Mouse (Mus musculus) 416B (cell line): ENCODE measurements around the gene Tspan8.

Source experiments
- DNase-seq: peaks from one replicate; pipeline ENCODE4 v3.0.0; 2011; ENCODE audit warnings: low read depth

The Tspan8 gene

DNA sequence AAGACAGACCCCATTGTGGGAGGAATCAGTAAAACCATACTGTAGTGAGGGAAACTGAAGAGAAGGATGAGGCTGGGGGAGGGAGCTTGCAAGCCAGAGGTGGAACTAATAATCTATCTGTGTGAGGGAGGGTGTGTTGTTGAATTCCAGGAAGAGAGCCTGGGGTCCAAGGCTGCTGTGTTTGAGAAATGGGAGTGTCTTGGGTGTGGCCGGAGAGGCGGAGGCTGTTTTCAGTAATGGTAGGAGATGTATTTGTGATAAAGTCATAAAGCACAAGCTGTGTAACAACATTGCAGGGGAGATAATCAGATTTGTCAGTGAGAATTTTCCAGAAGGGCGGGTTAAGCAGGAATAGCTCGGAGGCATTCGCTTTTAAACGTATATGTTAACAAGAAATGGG is 17.4 kb downstream of the Tspan8 start:
- DNase-seq: no peak

- DNase-seq: no peak
These were observed 30.3 kb downstream of the Tspan8 start for GRCm38 (mm10) chr10:115846930-115847329.

- DNase-seq: no peak
These were observed 31.9 kb downstream of the Tspan8 start for GRCm38 (mm10) chr10:115848511-115848910.

DNA sequence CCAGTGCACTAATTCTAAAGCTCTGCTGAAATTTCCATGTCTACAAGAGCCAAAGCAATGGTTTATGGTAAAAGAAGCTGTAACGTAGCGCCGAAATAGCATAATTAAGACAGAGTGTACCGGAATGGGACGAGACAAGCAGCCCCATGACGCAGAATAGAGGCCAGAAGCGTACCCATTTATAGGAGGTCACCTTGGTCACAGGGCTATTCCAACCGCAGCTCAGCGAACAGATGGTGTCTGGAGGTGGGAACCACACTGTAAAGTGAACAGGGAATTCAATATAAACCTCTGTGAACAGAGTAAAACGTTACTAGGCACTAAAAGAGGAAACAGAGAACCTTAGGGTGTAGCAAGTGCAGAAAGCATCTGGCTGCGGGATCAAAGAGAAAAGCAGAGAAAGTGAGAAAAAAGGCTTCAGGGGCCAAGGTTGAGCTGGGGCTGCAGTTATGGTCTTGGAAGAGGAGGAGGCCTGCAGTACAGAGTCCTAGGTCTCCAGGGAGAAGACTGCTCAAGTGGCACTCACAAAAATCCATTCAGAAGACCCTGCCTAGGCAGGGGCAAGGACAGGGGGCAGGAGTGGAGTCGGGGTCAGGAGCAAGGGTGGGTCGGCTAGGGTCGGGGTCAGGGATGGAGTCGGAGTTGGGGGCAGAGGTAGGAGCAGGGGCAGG is 43.7 kb downstream of the Tspan8 start:
- no peak for DNase-seq

DNA sequence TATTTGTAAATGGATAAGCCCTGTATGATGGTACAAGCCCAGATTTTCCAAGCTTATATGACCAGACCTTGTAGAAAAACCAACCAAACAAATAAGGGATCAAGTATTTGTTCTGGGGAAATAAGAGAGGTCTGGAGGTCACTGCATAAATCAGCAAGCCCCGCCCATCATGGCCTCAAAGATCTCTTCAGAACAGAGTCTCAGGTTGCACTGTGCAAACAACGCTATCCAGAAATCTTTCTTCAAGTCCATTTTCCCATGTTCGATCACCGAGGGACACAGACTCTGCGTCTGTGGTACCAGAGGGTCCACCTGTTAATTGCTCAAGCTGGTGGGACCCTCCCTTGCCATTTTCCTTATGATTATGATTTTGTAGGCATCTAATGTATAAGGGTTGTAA is 45.3 kb downstream of the Tspan8 start:
- no peak for DNase-seq

DNA sequence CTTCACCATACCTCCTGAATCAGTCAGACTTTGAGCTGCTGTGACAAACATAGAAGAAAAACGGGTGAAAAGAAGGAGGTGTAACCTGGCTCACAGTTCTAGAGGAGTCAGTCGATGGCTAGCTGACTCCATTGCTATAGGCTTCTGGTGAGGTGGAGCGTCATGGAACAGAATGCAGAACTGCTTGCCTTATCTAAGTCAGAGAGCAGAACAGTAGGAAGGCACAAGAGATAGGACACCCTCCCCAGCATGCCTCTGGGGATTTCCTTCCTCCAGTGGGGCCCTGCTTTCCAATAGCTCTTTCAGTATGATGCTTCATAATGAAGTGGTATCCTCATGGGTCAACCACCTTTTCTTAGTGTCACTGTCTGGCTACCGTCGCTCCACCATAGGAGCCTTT is 66.1 kb downstream of the Tspan8 start:
- DNase-seq: no peak

GRCm38 (mm10) chr10:115891924-115892323 is 75.3 kb downstream of the Tspan8 start:
- DNase-seq: no peak

DNA sequence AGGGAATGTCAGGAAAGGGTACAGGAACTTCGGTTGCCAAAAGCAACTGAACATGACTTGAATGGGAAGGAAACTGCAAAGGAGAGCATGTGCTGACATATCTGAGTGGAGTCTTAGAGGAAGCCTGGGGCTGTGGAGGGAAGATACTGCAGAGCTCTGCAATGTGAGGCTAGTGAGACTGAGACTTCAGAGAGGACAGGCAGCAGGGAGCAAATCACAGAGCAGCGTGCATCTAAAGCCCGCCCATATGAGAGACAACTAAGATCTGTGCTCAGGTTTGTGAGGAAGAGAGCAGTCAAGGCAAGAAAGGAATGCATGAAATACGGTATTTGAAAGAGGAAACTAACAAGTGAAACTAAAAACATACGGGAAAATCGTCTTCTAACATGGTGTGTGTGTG is 76.3 kb downstream of the Tspan8 start:
- DNase-seq: no peak

- DNase-seq: no peak
These were observed 77.4 kb downstream of the Tspan8 start for GRCm38 (mm10) chr10:115894045-115894444.

GRCm38 (mm10) chr10:115896764-115897163 is 80.1 kb downstream of the Tspan8 start:
- DNase-seq: no peak

DNA sequence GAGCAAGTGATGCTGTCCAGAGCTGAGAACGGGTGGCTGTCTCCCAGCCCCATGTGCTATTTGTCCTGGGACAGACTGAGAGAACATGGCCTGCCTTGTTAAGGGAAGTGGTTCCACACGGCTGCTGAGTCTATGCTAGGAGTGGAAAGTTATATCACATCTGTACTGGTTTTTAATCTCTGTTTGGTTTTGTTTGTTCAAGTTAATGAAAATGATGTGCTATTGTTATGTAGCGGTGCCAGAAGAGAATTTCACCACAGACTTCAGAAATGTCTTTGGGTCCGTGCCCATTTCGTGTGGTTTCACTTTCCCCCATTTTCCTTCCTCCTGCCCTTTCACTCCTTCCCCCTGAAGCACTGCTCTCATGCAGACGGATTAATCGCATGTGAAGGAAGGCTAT is 80.6 kb downstream of the Tspan8 start:
- no peak for DNase-seq
